Mouse (Mus musculus) spleen, adult 2 months (tissue): ENCODE data around the gene Kif12. TPM values are rescaled to one million over a fixed set of nuclear protein-coding genes. Genes with fewer than 3 reads are reported as not detected.
A peak's percentile ranks its signal among the peaks of the same experiment; 100 is the strongest.

Experiments used
- DNase-seq, 2 experiments: peaks; one replicate each; pipeline versions ENCODE4 v3.0.0 to v3.0.0-alpha.2; 2012 to 2021; ENCODE audit warnings: low spot score in 2 of 2, low read depth in 1 of 2
- H3K27ac ChIP-seq: fragments of 200-500 bp; 2 replicates; pipeline ENCODE4 v1.5.1; 2012; ENCODE audit warnings: low read length, inconsistent platforms; ENCODE audit not compliant: insufficient read depth
- H3K27me3 ChIP-seq: fragments of 200-500 bp; 2 replicates; pipeline ENCODE4 v1.6.1; 2012; ENCODE audit warnings: mild to moderate bottlenecking, moderate library complexity, low read length, inconsistent platforms; ENCODE audit not compliant: control insufficient read depth, insufficient read depth
- H3K36me3 ChIP-seq: fragments of 200-500 bp; 2 replicates; pipeline ENCODE4 v1.6.1; 2012; ENCODE audit warnings: mild to moderate bottlenecking, low read length, inconsistent platforms; ENCODE audit not compliant: control insufficient read depth, insufficient read depth
- H3K4me1 ChIP-seq: fragments of 200-500 bp; 2 replicates; pipeline ENCODE4 v1.6.1; 2011; ENCODE audit warnings: inconsistent platforms; ENCODE audit not compliant: control insufficient read depth, insufficient read depth, insufficient read length
- H3K4me3 ChIP-seq: fragments of 200-500 bp; 2 replicates; pipeline ENCODE4 v1.5.1; 2011; ENCODE audit warnings: mild to moderate bottlenecking, inconsistent platforms; ENCODE audit not compliant: insufficient read depth, insufficient read length; ENCODE audit errors: extremely low read depth
- CTCF ChIP-seq: fragments of 200-500 bp; IDR thresholded peaks from 2 replicates; pipeline ENCODE4 v1.5.1; 2011; ENCODE audit warnings: mild to moderate bottlenecking, inconsistent platforms; ENCODE audit not compliant: insufficient read depth, insufficient read length, insufficient replicate concordance; ENCODE audit errors: extremely low read depth
- POLR2A ChIP-seq: fragments of 200-500 bp; IDR thresholded peaks from 2 replicates; pipeline ENCODE4 v1.6.1; 2011; ENCODE audit warnings: low read depth, low read length, inconsistent platforms
- WGBS: fragments of 180-500 bp; shearing (Covaris S2); methylation state at CpG from one replicate; pipeline ENCODE4 v1.1.7; 2018; 5-methylcytosine and 5-hydroxymethylcytosine counted together
- polyA plus RNA-seq: library from polyadenylated mRNA; depleted of rRNA; stranded (reverse); fragments of >200 nt; gene quantifications from 2 replicates; pipeline ENCODE4 v1.2.3, GENCODE M21; 2012

The Kif12 gene
- polyA plus RNA-seq, 1 experiment = 0.18 TPM

GRCm38 (mm10) chr4:63165636-63166035, 6.3 kb downstream of the Kif12 start:
- 86% methylated on average over 4 of the region's 4 CpGs for WGBS
- Histone ChIP-seq H3K4me1 (no peaks in the 10 kb centered on the region), H3K36me3 (no peaks in the 10 kb centered on the region), H3K27me3 (no peaks in the 10 kb centered on the region), H3K4me3 (no peak overlapping the region), H3K27ac (no peak overlapping the region)
- no peak for TF ChIP-seq POLR2A
- no peak for TF ChIP-seq CTCF
- DNase-seq = no peak

GRCm38 (mm10) chr4:63158961-63159592, 12.9 kb downstream of the Kif12 start:
- Histone ChIP-seq H3K27ac (no peak overlapping the region), H3K4me3 (no peak overlapping the region), H3K36me3 (no peaks in the 10 kb centered on the region), H3K4me1 (no peaks in the 10 kb centered on the region), H3K27me3 (no peaks in the 10 kb centered on the region)
- TF ChIP-seq CTCF (peak; percentile 61; the same call in 1 of the 2 replicates), POLR2A (no peak)
- WGBS = 17% methylated on average over 5 of the region's 5 CpGs
- peak; percentile 25 to 54 for DNase-seq

DNA sequence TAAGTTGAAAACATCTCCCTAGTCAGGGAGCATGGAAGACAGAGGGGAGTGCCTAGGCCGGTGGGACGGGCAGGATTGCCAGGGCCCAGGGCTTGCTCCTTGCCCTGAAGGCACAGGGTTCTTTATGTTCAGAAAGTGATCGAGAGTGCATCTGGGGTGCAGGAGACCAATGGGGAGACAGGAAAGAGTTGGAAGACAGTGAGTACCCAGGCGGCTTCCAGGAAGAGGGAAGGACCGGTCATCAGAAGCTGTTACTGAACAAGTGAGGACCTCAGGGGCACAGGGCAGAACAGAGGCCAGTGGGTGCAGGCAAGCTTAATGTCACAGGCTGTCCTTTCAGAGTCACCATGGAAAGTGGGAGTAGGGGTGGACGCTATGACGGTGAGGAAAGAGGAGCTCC, 13.7 kb downstream of the Kif12 start:
- no peak for TF ChIP-seq CTCF
- TF ChIP-seq POLR2A = no peak
- DNase-seq = no peak
- 94% methylated on average over 7 of the region's 7 CpGs for WGBS
- Histone ChIP-seq H3K36me3 (no peaks in the 10 kb centered on the region), H3K4me1 (no peaks in the 10 kb centered on the region), H3K27ac (no peak overlapping the region), H3K4me3 (no peak overlapping the region), H3K27me3 (no peaks in the 10 kb centered on the region)

- DNase-seq = no peak
- Histone ChIP-seq H3K36me3 (no peaks in the 10 kb centered on the region), H3K27me3 (no peaks in the 10 kb centered on the region), H3K4me3 (no peak overlapping the region), H3K4me1 (no peaks in the 10 kb centered on the region), H3K27ac (no peak overlapping the region)
- TF ChIP-seq POLR2A (no peak), CTCF (no peak)
- 72% methylated on average over 8 of the region's 8 CpGs for WGBS
These were observed 15.0 kb downstream of the Kif12 start for GRCm38 (mm10) chr4:63156726-63157634.

DNA sequence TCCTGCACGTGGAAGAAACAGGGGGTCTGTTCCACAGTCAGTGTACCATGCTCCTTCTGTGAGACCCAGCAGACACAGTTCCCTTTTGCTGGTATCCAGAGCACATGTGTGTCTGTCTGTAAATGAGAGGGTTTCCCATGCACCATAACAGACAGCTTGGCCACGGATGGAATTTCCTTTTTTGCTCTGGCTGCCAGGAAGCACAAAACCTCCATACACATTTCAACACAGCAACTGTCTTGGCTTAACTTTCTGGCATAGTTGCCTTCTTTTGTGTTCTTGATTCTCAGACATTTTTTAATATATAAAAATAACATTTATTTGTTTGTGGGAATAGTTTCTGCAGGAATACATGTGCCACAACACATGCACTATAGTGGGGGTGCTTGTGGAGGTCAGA, 16.3 kb downstream of the Kif12 start:
- DNase-seq = no peak
- WGBS = 15% methylated on average over 2 of the region's 2 CpGs
- H3K4me3 ChIP-seq = no peak overlapping the region
- no peaks in the 10 kb centered on the region for H3K4me1 ChIP-seq
- no peak for TF ChIP-seq POLR2A
- no peaks in the 10 kb centered on the region for H3K36me3 ChIP-seq
- H3K27ac ChIP-seq = no peak overlapping the region
- H3K27me3 ChIP-seq = no peaks in the 10 kb centered on the region

DNA sequence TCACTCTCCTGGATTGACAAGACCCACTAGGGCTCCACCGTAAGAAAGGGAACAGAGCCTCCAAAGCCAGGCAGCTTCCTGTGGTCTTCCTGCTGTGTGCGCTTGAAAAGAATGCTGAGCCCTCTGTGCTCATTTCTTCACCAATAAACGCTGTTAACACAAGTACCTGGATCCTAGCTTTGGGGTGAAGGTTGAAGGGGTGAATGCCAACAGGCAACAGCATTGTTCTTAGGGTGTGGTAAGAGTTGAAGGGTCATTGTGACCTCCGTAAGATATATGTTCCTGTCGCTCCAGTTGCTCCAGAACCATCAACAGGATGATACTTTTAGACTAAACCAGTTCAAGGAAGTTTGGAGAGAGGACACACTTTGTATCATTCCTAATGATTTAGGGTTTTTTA, 17.2 kb downstream of the Kif12 start, which contains the start of gene Ambp:
Gene Ambp, minus strand, starts transcription at position 101 of the 400 bp plus-strand sequence.
- Histone ChIP-seq H3K27me3 (no peaks in the 10 kb centered on the region), H3K27ac (no peak within 1 kb of the TSS), H3K36me3 (no peaks in the 10 kb centered on the region), H3K4me3 (no peak within 1 kb of the TSS), H3K4me1 (no peaks in the 10 kb centered on the region)
- TF ChIP-seq CTCF (no peak), POLR2A (no peak)
- DNase-seq = no peak
- WGBS = 40% methylated on average over 5 of the region's 5 CpGs

DNA sequence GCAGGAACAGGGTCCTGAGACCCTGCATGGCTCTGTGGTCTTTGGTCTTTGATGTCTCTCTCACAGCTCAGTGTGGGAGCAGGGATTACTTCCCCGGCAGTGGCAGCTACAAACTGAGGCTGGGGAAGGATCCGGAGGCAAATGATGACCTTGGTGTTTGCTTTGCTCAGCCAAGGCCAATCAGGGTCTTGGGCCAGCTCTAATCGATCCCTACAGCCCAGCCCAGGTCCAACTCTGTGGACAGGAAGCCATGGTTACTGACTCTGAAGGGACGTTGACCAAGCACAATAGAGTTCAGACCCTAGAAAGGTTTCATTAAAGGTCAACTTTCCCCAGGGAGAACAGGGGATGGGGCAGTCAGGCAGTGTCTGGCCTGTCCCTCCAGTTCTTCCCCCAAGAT, 17.9 kb downstream of the Kif12 start:
- H3K27me3 ChIP-seq = no peaks in the 10 kb centered on the region
- no peaks in the 10 kb centered on the region for H3K4me1 ChIP-seq
- DNase-seq = no peak
- no peak for TF ChIP-seq CTCF
- H3K36me3 ChIP-seq = no peaks in the 10 kb centered on the region
- H3K27ac ChIP-seq = no peak overlapping the region
- H3K4me3 ChIP-seq = no peak overlapping the region
- WGBS = 73% methylated on average over 4 of the region's 4 CpGs
